Mouse (Mus musculus) left cerebral cortex, adult 2 months (tissue): ENCODE data around the gene Lrig3. TPM values are rescaled to one million over a fixed set of nuclear protein-coding genes. Genes with fewer than 3 reads are reported as not detected.

Source experiments
- DNase-seq, 2 experiments: peaks; one replicate each; pipeline ENCODE4 v3.0.0; 2021 to 2022; ENCODE audit warnings: low spot score in 2 of 2, mixed read lengths in 1 of 2; ENCODE audit errors: extremely low spot score in 1 of 2
- H3K27ac ChIP-seq: fragments of 200-600 bp; 2 replicates; pipeline ENCODE4 v1.8.1; 2022
- H3K4me3 ChIP-seq: fragments of 200-600 bp; 2 replicates; pipeline ENCODE4 v1.8.1; 2022
- CTCF ChIP-seq: fragments of 200-600 bp; IDR thresholded peaks from 2 replicates; pipeline ENCODE4 v1.8.1; 2022; ENCODE audit warnings: antibody characterized with exemption, mild to moderate bottlenecking, moderate library complexity
- intact Hi-C: fragments of 180-260 bp; cut with DNase I; formaldehyde crosslinking; loops from one replicate; pipeline ENCODE4 v1.15.1; 2025
- total RNA-seq, 2 experiments: library from RNA; stranded (reverse); gene quantifications; 2 replicates each; pipeline ENCODE4 v1.2.3; 2021

Gene Lrig3
- total RNA-seq, 2 experiments from 2014 or later, result 2.5 to 3.0 TPM

DNA sequence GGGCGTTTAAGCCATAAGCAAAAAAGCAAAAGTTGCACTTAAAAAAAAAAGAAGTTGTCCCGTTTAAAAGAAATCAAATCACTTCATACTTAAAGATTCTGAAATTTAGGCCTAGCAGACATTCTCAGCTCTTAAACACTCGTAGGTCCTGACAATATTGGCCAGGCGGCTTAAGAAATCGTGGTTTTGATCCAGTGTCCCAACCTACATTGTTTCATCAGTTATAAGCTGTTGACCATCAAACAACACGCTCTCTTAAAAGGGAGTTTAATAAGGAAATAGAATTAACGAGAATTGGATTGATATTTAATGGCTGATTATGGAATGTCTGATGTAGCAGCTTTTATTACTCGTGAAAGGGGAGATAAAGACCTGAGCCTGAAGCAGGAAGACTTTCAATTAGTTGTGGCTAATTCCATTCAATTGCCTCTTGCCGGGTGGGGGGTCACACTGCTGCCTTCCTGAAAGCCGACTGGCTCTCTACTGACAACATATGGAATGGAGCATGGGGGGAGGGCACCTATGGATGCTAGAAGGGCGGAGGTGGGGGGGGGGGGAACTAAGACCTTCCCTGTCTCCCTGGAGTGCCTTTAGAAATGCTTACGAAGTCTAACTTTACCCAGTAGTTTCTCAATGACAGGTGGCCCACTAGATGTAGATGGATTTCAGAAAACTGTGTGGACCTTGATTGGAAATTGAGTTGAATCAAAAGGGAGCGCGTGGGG is 1.6 kb downstream of the Lrig3 start:
- intact Hi-C loops, result no loop called here
- Histone ChIP-seq H3K27ac (no peak overlapping the region), H3K4me3 (peak overlapping the region; percentile 62)
- DNase-seq, result no peak
- TF ChIP-seq CTCF, result no peak

DNA sequence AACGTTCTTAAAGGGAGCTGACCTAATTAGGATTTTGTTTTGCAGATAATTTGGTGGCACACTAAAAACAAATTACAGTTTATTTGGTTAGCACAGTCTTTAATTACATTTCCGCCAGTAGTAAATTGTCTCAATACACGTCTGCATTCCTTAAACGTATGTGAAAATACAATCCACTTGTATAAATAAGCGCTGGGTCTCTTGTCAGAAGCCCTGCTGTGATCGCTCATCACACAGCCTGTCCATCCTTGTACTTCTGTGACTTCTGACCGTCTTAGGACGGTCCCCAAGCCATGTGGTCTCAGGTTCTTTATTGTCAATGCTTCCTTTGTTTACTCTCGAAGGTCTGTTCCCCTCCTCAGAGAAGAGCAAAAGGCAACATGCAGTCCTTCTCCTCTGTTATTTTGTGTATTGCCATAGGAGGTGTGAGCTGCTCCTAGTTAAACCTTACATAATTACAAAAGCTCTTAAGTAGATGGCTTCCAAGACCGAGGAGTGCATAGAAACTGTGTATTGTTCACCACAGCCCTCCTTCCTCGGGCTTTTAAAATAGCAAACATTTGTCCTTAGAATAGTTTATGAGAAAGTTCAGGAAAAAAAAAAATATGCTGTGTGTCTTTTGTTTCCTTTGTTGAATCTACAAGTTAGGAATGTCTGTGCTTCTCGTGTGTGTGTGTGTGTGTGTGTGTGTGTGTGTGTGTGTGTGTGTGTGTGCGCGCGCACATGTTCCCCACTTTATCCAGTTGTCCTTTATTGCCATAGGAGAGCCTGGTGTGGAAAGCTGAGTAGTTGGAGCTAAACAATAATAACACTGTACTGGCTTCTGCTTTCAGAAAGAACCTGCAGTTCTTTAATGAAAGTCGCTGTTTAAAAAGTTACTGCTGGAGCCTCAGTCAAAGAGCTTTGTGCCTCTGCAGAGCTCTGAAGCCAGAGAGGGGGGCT is 2.5 kb downstream of the Lrig3 start:
- intact Hi-C loops, result no loop called here
- TF ChIP-seq CTCF, result no peak
- DNase-seq, result no peak
- Histone ChIP-seq H3K27ac (no peak overlapping the region), H3K4me3 (no peak overlapping the region)

DNA sequence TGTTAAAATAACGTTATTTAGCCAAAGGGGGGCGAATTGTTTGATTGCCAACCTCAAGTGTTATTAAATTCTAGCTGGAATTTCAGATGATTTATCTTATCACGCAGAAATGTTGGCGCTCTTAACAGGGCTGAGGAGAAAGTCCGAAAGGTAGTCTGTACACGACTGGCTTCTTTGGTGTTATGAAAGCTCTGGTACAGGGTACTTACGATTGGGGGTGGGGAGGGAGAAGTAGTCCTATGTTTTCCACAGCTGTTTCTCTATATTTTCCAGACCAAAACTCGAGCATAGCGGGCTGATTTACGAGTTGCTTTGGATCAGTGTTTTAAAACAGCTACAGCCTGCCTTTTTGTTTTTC is 3.1 kb downstream of the Lrig3 start:
- no peak for DNase-seq
- TF ChIP-seq CTCF, result no peak
- intact Hi-C loops, result no loop called here
- no peak overlapping the region for H3K27ac ChIP-seq
- H3K4me3 ChIP-seq, result no peak overlapping the region

DNA sequence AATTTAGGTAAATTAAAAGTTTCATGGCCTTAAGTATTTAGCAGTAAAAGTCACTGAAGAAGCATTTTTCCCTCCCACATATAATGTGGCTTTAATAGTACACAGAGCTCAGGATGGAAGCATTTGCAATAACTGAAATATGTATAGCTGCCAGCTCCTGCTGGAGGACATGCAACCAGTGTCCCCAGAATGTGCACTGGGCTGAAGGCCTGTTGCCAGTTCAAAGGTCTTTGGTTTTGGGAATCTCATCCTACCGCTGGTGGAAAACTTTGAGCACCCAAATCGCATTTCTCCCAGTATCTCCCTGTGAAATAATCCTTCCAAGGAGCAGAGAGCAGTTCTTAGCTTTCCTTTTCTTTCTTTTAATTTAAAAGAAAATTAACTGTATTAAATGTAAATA is 4.1 kb downstream of the Lrig3 start:
- no peak for DNase-seq
- Histone ChIP-seq H3K4me3 (no peak overlapping the region), H3K27ac (no peak overlapping the region)
- intact Hi-C loops, result no loop called here
- no peak for TF ChIP-seq CTCF

DNA sequence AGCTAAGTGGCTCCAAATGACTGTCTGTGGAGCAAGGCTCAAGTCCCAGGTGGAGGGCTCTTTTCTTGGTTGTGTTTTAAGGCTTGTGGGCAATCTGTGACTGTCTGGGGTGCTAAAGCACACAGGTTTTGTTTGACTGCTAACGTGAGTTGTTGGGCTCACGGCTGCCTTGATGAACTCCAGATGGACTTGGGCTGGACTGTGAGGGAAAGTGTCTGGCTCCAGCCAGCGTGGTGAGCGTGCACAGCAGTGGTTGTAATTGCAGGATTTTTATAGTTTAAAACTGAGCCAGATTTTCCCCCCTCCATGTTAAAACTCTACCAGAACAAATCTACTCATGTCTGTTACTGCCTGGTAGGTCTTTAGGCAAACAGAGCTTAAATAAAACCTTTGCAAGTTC is 4.5 kb downstream of the Lrig3 start:
- intact Hi-C loops, result no loop called here
- Histone ChIP-seq H3K4me3 (no peak overlapping the region), H3K27ac (no peak overlapping the region)
- no peak for DNase-seq
- no peak for TF ChIP-seq CTCF

DNA sequence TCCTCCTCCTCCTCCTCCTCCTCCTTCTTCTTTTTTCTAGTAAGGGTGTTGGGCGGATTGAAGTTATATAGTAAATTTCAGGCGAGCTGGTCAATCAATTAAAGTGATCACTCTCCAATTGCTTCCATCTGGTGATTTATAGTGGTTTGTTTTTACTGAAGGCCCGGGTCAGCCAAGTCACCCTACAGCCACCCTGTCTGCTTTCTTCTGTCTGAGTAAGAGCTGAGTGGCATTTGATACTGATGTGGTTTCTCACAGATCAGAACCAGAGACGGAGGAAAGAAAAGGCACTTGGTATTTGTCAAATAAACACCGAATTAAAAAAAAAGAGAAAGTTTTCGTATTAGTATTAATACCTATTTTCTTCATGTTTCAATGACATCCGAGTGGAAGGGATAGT is 7.8 kb downstream of the Lrig3 start:
- TF ChIP-seq CTCF, result no peak
- Histone ChIP-seq H3K4me3 (no peak overlapping the region), H3K27ac (no peak overlapping the region)
- no peak for DNase-seq
- intact Hi-C loops, result no loop called here

DNA sequence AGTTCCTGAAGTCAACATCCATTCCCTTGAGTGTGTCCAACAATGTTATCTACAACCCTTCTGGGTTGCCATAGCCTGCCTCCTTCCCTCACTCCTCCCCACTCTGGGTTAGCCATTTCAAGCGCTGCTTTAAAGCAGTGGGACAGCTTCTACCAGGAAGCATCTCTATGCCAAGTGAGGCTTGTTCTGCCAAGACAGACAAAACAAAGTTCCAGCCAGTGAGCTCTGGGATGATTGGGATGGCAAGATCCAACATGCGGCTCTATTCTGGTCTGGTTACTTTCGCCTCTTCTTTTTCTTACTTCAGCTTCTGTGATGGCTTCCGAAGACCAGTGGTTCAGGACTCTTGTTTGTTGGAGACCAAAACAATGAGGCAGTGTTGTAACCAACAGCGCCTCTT is 16.0 kb downstream of the Lrig3 start:
- no peak overlapping the region for H3K4me3 ChIP-seq
- DNase-seq, result no peak
- intact Hi-C loops, result no loop called here
- no peak overlapping the region for H3K27ac ChIP-seq
- no peak for TF ChIP-seq CTCF

DNA sequence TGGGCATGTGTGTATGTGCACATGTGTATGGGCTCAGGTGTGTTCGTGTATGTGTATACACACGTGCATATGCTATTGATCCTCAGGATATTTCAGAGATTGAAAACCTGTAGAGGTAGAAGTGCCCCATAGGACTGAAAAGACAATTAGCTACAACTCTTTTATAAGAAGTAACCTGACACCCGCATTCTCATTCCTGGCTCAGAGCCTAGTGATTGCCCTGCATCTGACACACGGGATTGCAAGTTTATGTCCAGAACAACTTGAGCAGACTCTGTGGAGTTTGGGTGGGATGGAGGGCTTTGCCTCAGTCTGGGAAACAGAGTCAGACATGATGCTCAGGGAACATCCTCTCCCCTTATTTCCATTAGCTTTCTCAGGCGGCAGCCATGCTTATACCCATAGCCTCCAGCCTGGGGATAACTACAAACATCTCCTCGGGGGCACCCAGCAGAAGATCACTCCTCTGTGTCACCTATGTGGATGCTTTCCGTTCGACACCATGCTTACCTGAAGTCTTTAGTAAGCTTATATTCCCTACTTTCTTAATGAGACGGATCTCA is 18.6 kb downstream of the Lrig3 start:
- no peak overlapping the region for H3K27ac ChIP-seq
- DNase-seq, result no peak
- H3K4me3 ChIP-seq, result no peak overlapping the region
- TF ChIP-seq CTCF, result no peak
- intact Hi-C loops, result no loop called here

DNA sequence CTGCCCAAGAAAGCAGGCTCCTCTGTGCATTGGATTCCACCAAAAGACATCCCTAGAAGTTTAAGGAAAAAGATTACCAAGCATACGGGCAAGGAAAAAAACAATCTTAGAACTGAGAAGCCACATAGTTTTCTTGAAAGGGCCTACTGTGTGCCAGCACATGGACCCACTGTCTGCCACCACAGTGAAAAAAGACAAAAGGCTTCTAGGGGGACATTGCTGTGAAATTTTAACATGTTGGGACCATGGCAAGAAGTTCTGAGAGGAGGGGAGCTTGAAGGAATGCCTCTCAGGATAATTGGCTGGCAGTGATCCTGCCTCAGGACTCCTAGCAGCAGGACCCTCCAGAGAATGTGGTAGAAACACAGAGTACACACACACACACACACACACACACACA is 19.8 kb downstream of the Lrig3 start:
- no peak for TF ChIP-seq CTCF
- intact Hi-C loops, result no loop called here
- no peak overlapping the region for H3K4me3 ChIP-seq
- no peak overlapping the region for H3K27ac ChIP-seq
- no peak for DNase-seq

DNA sequence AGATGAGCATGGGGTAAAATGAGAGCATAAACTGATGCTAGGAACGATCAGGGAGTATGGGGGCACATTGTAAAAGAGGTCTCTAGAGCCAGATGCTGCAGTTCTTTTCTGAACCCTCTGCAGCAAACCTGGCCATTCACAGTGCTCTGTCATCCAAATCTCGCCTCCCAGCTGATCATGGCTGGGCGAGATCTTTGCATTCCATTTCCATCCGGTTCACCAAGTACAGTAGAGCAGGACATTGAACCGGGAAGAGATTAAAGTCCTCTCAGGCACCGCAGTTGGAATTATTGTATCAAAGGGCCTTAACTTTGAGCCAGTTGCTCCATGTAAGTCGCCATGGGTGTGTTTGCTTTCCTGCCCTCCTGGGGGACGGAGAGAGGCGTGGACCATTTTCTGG is 20.5 kb downstream of the Lrig3 start:
- DNase-seq, result no peak
- Histone ChIP-seq H3K4me3 (no peak overlapping the region), H3K27ac (no peak overlapping the region)
- no peak for TF ChIP-seq CTCF
- intact Hi-C loops, result no loop called here

DNA sequence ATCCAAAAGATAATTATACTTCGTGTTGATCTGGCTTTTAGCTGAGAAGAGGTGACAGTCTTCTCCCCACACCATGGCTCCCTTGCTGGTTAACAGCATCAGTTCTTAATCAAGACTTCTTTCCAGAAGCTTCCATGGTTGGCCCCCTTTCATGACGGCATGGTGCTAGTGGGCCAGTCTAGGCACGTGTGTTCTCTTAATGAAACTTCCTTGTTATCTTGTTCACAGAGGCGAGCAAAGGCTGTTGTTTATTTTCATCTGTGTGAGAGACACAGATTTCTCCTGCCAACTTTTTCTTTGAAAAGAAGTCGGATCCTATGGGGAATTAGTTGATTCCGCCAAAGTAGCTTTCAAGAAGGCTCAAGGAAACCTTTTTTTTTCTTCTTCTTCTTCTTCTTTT is 21.3 kb downstream of the Lrig3 start:
- DNase-seq, result no peak
- Histone ChIP-seq H3K27ac (no peak overlapping the region), H3K4me3 (no peak overlapping the region)
- no peak for TF ChIP-seq CTCF
- intact Hi-C loops, result no loop called here

DNA sequence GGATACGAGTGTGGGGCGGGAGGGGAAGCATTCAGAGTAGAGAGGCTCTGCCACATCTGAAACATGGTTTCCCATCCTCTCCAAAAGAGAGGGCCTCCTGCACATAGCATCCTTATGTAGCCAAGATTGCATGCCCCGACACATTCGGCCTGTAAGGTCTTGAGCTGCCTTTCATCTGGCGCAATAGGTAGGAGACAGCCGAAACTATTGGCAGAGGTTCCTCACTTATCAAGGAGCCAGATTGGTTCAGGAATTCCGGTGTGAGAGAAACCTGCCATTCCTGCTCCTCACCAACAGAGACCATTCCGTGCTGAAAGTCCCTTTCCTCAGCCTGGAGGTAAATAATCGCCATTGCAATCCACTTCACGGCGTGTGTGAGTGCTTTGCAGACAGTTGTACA is 22.1 kb downstream of the Lrig3 start:
- DNase-seq, result no peak
- Histone ChIP-seq H3K4me3 (no peak overlapping the region), H3K27ac (no peak overlapping the region)
- intact Hi-C loops, result no loop called here
- no peak for TF ChIP-seq CTCF
